ENCODE assay signal across 7 mouse cellular contexts in the genomic region with DNA sequence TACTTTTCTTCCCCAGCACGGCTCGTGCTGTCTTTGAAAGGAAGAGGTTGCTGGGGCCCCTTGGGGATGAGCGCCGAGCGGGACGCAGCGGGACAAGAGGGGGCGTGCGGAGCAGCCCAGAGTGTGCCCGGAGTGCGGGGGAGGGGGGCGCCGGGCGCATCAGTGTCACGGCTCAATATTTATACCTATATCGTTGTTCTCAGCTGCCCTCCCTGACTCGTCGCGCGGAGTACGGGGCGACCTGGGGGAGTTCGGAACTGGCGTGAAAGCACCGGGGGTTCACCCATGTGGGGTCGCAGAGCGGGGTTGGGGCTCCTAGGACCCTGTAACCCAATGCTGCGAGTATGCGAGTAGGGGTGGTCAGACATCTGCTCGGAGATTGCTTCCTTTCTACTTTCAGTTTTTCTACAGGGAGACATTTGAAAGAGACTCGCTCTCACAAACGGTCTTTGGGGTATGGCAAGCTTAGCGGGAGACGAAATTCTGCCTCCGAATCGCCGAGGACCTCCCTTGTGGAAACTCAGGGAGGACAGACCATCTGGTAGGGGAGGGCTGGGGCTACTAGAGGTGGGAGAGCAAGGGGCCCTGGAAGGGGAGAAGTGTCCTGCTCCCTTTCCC. TPM values are rescaled to one million over a fixed set of nuclear protein-coding genes. Genes with fewer than 3 reads are reported as not detected.
DNase-seq lines count a peak whose midpoint lies in the region; ATAC-seq lines count a peak whose summit lies in the region.

A gene (minus strand): TSS at position 198 of the 618 bp plus-strand sequence.

- ATAC-seq in embryonic facial prominence, embryonic 15.5 days (ENCODE audit: insufficient number of reproducible peaks, low FRiP score, low TSS enrichment, low read depth) = peak; percentile 66
- ATAC-seq in inflammation-experienced regulatory T-cells, adult 6 months = peak; percentile 12
- ATAC-seq in megakaryocyte progenitor cell, adult 5-6 weeks (replicated peaks; ENCODE audit: poor library complexity) = no peak

- peaks cover 28% of the 10 kb centered on the region for H3K4me1 ChIP-seq in embryonic facial prominence, embryonic 15.5 days

- peak within 1 kb of the TSS; percentile 96 for H3K4me2 ChIP-seq in embryonic facial prominence, embryonic 15.5 days (replicated peaks)

- H3K9ac ChIP-seq in embryonic facial prominence, embryonic 15.5 days = peak within 1 kb of the TSS; percentile 53

- H3K36me3 ChIP-seq in embryonic facial prominence, embryonic 15.5 days = no peaks in the 10 kb centered on the region

- H3K9me3 ChIP-seq in embryonic facial prominence, embryonic 15.5 days (replicated peaks) = no peaks in the 10 kb centered on the region

- WGBS in embryonic facial prominence, embryonic 15.5 days = 1% methylated on average over 37 of the region's 37 CpGs

- DNase-seq in ovary, postnatal 10 days (ENCODE audit: low spot score) = peak; percentile 27
- DNase-seq in ovary, postnatal 36 days (ENCODE audit: low spot score) = no peak
- peak; percentile 32 for DNase-seq in T-cell, adult 2 months (ENCODE audit: low spot score)
- peak; percentile 66 for DNase-seq in mesoderm, embryonic 11.5 days (ENCODE audit: low read depth, low spot score)

- H3K27ac ChIP-seq in embryonic facial prominence, embryonic 15.5 days (replicated peaks) = no peak within 1 kb of the TSS; the same call in 1 of the 2 replicates

- H3K4me3 ChIP-seq in embryonic facial prominence, embryonic 15.5 days (replicated peaks) = peak within 1 kb of the TSS; percentile 69

- peaks cover 32% of the 10 kb centered on the region for H3K27me3 ChIP-seq in embryonic facial prominence, embryonic 15.5 days

RNA-seq across cellular contexts. Expression of the gene that starts here (rescaled TPM):
- 11.8 and 15.8 TPM in 2 replicates for polyA plus RNA-seq in embryonic facial prominence, embryonic 15.5 days (2015; fragmentation: Nextera tagmentation; extraction: Ambion mirVana)
- 10 to 100 TPM in 2 of 3 experiments, 1 to 10 TPM in 1; 9.4 to 12.6 (median 12.1) TPM for polyA plus RNA-seq in inflammation-experienced regulatory T-cells, adult 6 months (2017; shearing (Covaris generic))
- 2.1 and 3.4 TPM in 2 replicates for total RNA-seq in megakaryocyte progenitor cell, adult 5-6 weeks (2015)
- total RNA-seq in megakaryocyte progenitor cell, adult 5-6 weeks (2017) = 4.5 and 32.2 TPM in 2 replicates
